Mouse (Mus musculus) CD4-positive, CD25-positive, alpha-beta regulatory T cell, adult 9 weeks (primary cell): ENCODE results near the gene Fbxw5. TPM values are rescaled to one million over a fixed set of nuclear protein-coding genes. Genes with fewer than 3 reads are reported as not detected.

Source experiments
- polyA plus RNA-seq: library from polyadenylated mRNA; unstranded; fragments of 100-300 nt; shearing (Covaris generic); gene quantifications from one replicate; pipeline ENCODE4 v1.2.1, GENCODE M21; 2017

Fbxw5 gene
- polyA plus RNA-seq, result 125 TPM

DNA sequence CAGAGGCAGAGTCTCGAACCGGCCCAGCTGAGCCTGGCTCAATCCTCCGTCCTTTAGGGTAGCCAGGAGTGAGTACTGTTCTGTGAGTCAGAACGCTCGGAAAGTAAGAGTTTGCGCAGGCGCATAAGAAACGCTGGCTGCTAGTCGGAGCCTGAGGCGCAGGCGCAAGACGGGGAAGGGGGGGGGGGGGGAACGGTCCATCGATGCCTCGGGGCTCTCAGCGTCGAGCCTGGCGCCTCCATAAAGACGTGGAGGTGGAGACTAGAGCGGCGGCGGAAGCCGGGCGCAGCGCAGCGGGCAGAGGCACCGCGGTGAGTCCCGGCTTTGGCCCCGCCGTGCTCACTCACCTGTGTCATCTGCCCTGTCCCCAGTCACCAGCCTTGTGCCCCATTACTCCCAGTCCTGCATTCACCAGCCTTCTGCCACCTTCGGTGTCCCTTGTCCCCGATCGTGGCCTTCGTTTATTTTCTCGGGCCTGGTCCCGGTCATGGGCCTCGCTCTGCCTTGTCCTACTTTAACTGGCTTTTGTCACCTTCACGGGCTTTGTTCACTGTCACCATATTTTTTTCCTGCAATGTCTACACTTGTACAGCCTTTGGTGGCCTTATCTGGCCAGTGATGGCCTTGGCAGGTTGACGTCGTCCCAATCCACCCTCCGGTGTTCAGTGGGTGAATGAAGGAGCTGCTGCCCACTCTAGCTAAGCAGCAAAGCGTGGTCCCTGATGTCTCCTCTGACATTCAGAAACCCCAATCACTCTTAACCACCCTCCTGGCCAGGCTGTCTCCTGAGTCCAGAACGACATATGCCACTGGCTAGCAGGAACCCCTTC is at the start of gene Fbxw5:
Fbxw5 (plus strand) TSS at position 175 of the 830 bp plus-strand sequence.

DNA sequence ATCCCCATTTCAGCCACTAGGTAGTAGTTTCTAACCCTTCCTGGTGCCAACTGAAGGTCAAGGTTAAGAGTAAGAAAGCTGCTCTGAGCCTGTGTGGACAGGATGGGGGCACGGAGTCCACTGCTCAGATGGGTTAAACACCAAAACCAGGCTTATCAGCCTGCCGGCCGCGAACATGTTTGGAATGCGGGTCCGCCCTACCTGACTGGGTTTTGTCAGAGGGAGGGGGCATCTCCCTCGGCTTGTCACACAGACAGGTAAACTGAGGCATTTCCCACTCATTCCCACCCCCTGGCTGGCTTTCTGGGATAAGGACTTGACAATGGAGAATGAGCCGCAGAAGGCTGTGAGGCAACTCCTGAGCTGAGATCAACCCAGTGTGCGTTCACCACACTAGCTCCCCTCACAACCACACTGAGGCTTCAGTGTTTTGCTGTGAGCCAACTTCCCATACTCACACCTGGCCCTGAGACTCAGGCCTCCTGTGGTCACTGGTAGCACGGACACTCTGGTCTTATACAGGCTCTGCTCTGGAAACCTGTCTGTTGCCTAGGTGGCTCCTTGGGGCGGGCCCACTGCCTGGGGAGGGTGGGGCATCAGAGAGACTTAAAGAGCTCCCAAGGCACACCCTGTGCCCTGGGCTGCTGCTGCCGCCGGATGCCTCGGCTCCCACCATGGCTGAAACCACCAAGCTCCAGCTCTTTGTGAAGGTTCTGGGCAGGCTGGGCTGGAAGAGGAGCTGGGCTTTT is 44.2 kb upstream of the Fbxw5 start, which contains the start of gene Clic3:
Clic3 (plus strand) TSS at position 634 of the 749 bp plus-strand sequence.

DNA sequence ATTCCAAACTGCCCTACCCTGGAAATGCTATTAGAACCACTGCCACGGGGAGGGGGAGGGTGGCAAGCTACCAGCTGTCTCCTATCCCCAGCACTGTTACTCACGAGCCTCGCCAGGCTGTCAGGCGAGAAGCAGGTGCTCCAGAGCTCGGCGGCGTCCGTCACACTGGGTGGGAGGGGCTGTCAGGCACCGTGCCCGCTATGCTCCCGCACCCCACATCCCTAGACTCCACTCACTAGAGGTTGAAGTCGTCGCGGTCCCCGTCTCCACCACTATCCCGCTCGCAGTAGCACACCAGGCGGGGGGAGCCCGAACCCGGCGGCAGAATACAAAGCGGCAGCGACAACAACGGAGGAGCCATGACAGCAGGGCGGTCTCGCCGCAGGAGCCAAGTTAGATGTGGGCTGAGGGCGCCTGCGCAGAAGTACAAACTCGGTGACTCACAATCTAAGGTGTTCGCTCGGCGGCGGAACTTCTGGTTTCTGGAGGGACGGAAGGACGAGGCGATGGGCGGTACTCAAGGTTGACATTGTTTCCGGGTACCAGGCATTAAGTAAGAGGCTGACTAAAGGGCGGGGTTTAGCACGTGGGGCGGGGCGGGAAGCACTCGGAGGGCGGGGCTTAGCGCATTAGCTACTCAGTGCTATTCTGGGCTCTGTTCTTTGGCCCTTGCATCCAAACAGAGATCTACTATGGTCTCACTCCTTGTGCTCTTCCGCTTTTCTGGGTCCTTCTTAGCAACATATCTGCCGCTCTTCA is 39.8 kb upstream of the Fbxw5 start, which contains the start of gene Paxx:
Paxx (minus strand) TSS at position 544 of the 759 bp plus-strand sequence.

DNA sequence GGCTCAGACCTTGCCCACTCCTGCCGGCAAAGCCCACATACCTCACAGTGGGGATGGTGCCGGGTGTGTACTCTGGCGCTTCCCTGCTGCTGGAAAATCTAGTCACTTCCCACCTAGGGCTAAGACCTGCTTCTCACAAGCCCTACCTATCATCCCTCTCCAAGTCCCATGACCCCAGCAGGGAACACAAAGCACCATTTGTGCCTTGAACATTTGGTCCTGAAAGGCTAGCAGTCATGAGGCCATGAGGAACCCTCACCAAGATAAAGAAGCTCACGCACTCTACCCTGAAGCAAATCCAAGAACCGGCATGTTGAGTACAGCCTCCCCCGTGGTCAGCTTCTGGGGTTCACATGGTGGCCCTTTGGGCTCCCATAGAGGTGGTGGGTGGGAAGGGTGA is 30.6 kb upstream of the Fbxw5 start, which contains the start of gene Ptgds:
Ptgds (minus strand) TSS at position 78 of the 400 bp plus-strand sequence.

DNA sequence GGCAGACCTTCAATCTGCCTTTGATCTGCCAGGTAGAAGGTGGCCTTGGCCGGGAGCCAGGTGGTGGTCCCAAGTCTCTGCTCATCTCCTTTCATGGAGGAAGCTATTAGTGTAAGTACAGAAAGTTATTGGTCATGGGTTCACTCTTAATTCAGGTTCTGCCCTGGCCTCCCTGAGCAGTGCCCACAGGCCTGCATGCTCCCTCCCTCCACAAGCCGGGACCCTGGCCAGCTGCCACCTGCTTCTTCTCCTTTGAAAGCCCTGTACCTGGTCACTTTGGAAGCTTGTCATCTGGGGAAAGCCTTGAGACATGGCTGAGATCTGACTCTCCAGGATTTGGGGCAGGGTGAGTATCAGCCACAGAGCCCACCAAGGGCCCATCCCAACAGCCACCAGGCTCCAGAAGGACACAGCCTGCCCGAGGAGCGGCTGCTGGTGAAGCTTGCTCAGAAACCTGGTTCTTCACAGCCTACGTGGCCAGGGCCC is 7.0 kb upstream of the Fbxw5 start, which contains the start of gene Lcn12:
Lcn12 (minus strand) TSS at position 436 of the 486 bp plus-strand sequence.

DNA sequence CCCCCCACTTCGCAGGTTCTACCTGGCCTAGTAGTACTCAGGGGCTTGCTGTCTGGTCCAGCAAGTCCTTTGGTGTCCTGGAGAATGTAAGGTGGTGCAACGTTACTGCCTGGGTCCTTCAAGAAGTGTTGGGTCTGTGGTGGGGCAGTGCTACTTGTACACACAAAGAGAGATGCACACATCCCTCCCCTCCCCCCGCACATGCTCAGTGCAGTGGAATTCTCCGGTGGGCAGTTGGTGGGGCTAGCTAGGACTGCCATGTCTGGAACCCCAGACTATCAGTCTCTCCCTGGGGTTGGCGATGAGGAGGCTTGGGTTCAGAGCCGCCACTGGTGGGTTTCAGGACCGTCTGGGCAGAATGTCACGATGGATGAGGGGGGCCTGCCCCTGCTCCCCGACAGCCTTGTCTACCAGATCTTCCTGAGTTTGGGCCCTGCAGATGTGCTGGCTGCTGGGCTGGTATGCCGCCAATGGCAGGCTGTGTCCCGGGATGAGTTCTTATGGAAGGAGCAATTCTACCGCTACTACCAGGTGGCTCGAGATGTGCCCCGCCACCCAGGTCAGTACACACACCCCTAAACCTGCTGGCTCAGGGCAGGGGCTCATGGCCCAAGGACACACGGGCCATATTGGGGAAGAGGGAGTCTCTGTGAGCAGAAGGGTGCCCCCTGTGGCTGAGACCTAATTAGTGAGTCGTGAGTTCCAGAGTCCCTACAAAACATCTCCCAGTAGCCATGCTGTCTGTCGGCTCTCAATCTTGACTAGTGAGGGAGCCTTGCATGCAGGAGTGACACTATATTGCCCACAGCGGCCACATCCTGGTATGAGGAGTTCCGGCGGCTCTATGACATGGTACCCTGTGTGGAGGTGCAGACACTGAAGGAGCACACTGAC is 1.3 kb downstream of the Fbxw5 start, which contains the start of gene C8g:
C8g (minus strand) TSS at position 127 of the 894 bp plus-strand sequence.

DNA sequence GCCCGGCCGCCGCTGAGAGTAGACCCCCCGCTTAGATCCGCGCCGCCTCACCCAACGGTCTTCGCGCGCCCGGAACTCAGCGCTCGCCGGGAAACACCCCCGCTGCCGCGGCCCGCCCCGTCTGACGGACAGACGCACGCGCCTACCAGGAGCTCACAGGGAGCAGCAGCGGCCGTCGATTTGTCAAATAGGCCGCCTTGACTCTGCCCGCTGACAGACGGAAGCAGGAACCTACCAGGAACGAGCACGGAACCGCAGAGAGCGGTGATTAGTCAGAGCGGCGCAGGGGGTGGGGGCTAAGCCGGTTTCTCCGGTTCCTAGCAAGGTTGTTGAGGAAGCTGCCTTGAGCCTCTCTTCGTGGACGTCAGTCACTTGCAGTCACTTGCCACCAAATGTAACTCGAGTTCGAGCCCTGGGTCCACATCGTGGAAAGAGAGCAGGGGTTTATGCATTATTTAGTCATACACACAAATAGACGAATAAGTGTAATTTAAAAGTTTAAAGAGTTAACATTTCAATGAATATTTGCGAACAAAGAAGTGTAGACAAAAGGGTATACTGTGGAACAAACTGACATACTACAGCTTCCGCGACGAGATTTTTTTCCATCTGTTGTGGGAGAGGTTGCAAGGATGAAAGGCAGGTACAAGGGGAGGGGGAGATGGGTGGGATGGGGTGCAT is 46.4 kb downstream of the Fbxw5 start, which contains the start of gene Traf2:
Traf2 (minus strand) TSS at position 130 of the 681 bp plus-strand sequence.

Other genes with a start within 250 kb of the Fbxw5 start
- 15.7 TPM for gene Tmem203, start 245.3 kb upstream of the Fbxw5 start, polyA plus RNA-seq
- 2.7 TPM for gene Tprn, start 238.1 kb upstream of the Fbxw5 start, polyA plus RNA-seq
- 148 TPM for gene Ssna1, start 228.3 kb upstream of the Fbxw5 start, polyA plus RNA-seq
- gene Anapc2, start 228.3 kb upstream of the Fbxw5 start, polyA plus RNA-seq, result 99.6 TPM
- gene Tmem210, start 212.6 kb upstream of the Fbxw5 start, polyA plus RNA-seq, result not detected
- gene Lrrc26, start 210.8 kb upstream of the Fbxw5 start, polyA plus RNA-seq, result not detected
- 0.36 TPM for gene Grin1, start 181.6 kb upstream of the Fbxw5 start, polyA plus RNA-seq
- gene Man1b1, start 168.4 kb upstream of the Fbxw5 start, polyA plus RNA-seq, result 26.1 TPM
- 23.7 TPM for gene Dpp7, start 144.4 kb upstream of the Fbxw5 start, polyA plus RNA-seq
- 12.9 TPM for gene Uap1l1, start 135.1 kb upstream of the Fbxw5 start, polyA plus RNA-seq
- 0.37 TPM for gene Sapcd2, start 128.4 kb upstream of the Fbxw5 start, polyA plus RNA-seq
- not detected for gene Entpd2, start 104.9 kb upstream of the Fbxw5 start, polyA plus RNA-seq
- 1.1 TPM for gene Npdc1, start 101.4 kb upstream of the Fbxw5 start, polyA plus RNA-seq
- 6.8 TPM for gene Fut7, start 77.5 kb upstream of the Fbxw5 start, polyA plus RNA-seq
- 19.7 TPM for gene Abca2, start 72.0 kb upstream of the Fbxw5 start, polyA plus RNA-seq
- 5.3 TPM for gene Clic3, start 43.9 kb upstream of the Fbxw5 start, polyA plus RNA-seq
- 117 TPM for gene Paxx, start 39.7 kb upstream of the Fbxw5 start, polyA plus RNA-seq
- gene Ptgds, start 30.7 kb upstream of the Fbxw5 start, polyA plus RNA-seq, result not detected
- gene Lcn12, start 6.8 kb upstream of the Fbxw5 start, polyA plus RNA-seq, result not detected
- gene C8g, start 969 bp downstream of the Fbxw5 start, polyA plus RNA-seq, result 10.0 TPM
- 106 TPM for gene Traf2, start 46.2 kb downstream of the Fbxw5 start, polyA plus RNA-seq
- 249 TPM for gene Edf1, start 57.1 kb downstream of the Fbxw5 start, polyA plus RNA-seq
- 1.0 TPM for gene Mamdc4, start 74.1 kb downstream of the Fbxw5 start, polyA plus RNA-seq
- gene Phpt1, start 74.5 kb downstream of the Fbxw5 start, polyA plus RNA-seq, result 88.8 TPM
- gene Ajm1, start 81.0 kb downstream of the Fbxw5 start, polyA plus RNA-seq, result not detected
- 8.2 TPM for gene Rabl6, start 107.8 kb downstream of the Fbxw5 start, polyA plus RNA-seq
- not detected for gene Ccdc183, start 116.9 kb downstream of the Fbxw5 start, polyA plus RNA-seq
- gene Tmem141, start 121.3 kb downstream of the Fbxw5 start, polyA plus RNA-seq, result 2.1 TPM
- 5.9 TPM for gene Fcna, start 127.3 kb downstream of the Fbxw5 start, polyA plus RNA-seq
- gene Lcn8, start 152.4 kb downstream of the Fbxw5 start, polyA plus RNA-seq, result not detected
- not detected for gene Lcn5, start 157.2 kb downstream of the Fbxw5 start, polyA plus RNA-seq
- gene Lcn6, start 176.0 kb downstream of the Fbxw5 start, polyA plus RNA-seq, result 0.31 TPM
- gene Lcn10, start 182.0 kb downstream of the Fbxw5 start, polyA plus RNA-seq, result 0.33 TPM
- gene Obp2a, start 199.3 kb downstream of the Fbxw5 start, polyA plus RNA-seq, result 0.88 TPM
- gene Bmyc, start 206.0 kb downstream of the Fbxw5 start, polyA plus RNA-seq, result 119 TPM
- not detected for gene Obp2b, start 236.3 kb downstream of the Fbxw5 start, polyA plus RNA-seq